Mouse (Mus musculus): ENCODE measurements around the gene Trim16. TPM values are rescaled to one million over a fixed set of nuclear protein-coding genes. Genes with fewer than 3 reads are reported as not detected.

Trim16 gene
- 24.6 and 26.1 TPM in 2 replicates for polyA plus RNA-seq (2015; fragmentation: Nextera tagmentation; extraction: Ambion mirVana)

DNA sequence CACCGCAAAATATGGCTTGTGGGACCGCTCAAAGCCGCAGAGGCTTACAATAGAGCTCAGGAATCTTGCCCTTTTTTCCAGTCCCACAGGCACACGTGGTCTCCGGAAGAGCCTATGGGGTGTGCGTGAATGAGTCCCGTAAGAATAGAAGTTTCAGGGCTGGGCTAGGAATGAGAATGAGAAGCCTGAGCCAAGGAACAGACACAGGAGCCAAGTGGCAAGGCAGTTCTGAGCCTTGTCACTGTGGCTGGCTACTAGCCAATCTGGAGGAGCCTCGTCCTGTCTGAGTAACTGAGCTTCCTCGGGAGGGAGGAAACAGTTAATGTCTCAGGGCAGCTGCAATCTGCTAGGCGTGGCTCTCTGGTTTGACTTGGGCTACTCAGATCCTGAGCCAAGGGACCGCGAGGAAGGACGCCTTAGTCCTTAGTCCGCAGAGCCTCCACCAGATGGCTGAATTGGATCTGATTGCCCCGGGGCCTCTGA lies at the start of gene Trim16:
TSS of gene Trim16 (plus strand) at position 173 of the 483 bp plus-strand sequence.
- ATAC-seq (ENCODE audit: insufficient number of reproducible peaks, low FRiP score, low TSS enrichment, low read depth), result peak; percentile 72
- WGBS, result under 1% methylated on average over 15 of the region's 15 CpGs

DNA sequence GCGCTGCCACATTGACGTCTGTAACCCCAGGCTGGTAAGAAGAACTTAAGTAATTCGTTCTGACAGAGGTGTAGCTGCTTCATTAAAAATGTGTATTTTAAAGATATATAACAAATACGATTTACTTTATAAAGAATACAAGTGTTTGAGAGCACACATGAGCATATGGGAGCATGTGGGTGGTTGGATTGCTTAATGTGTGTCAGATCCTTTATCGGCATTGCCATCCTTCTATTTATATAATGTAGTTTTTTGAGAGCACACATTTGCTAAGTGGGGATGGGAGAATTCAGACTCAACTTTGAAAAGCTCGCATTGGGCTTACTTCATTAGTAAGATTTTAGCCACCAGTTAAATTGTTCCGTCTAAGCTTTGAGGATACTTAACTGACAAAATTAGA lies 43.5 kb upstream of the Trim16 start:
- Histone ChIP-seq H3K9me3 (peaks cover 43% of the 10 kb centered on the region), H3K36me3 (peaks cover 54% of the 10 kb centered on the region)

More for the DNA sequence above, at the start of gene Trim16:
- Histone ChIP-seq H3K36me3 (no peaks in the 10 kb centered on the region), H3K4me3 (peak within 1 kb of the TSS; percentile 49), H3K27me3 (no peaks in the 10 kb centered on the region), H3K9ac (peak within 1 kb of the TSS; percentile 18), H3K4me1 (peaks cover 41% of the 10 kb centered on the region), H3K27ac (peak within 1 kb of the TSS; percentile 85), H3K4me2 (peak within 1 kb of the TSS; percentile 64), H3K9me3 (no peaks in the 10 kb centered on the region)

DNA sequence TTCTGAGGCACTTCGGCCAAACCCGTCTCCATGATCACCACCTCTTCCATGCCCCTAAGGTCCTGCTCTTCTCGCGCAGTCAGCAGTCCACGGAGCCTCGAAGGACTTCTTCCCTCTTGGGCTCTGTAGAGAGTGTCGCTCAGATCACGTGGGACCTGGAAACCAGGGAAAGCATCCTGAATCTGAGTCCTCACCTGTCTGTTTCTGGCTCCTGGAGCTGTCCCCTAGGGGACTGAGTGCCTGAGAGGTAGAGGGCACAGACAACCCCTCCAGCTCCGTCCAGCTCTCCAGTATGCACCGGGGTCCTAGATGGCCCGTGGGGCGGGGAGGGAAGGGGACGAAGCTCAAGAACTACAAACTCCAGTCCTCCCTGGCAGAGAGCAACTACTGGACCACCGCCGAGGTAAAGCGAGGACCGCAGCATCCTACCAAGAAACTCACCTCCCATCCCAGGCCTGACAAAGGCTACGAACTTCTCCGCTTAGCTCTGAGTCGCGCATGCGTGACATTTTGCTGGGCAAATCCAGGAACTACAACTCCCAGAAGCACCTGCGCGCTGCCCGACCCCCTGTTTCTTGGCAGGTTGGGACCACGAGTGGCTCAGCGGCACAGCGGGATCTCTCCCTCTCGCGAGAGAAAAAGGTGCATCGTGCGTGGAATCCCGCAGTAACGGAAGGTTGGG lies 31.0 kb upstream of the Trim16 start, which contains the start of gene Zfp286:
TSS of gene Zfp286 (minus strand) at position 528 of the 682 bp plus-strand sequence.
- peak within 1 kb of the TSS; percentile 59 for H3K4me3 ChIP-seq
- peak within 1 kb of the TSS; percentile 72 for H3K27ac ChIP-seq
- peaks cover 11% of the 10 kb centered on the region for H3K4me1 ChIP-seq
- H3K9ac ChIP-seq, result peak within 1 kb of the TSS; percentile 61
- no peaks in the 10 kb centered on the region for H3K27me3 ChIP-seq
- peak within 1 kb of the TSS; percentile 72 for H3K4me2 ChIP-seq
- H3K36me3 ChIP-seq, result peaks cover 35% of the 10 kb centered on the region
- H3K9me3 ChIP-seq, result no peaks in the 10 kb centered on the region
- 6% methylated on average over 34 of the region's 34 CpGs for WGBS
- ATAC-seq (ENCODE audit: insufficient number of reproducible peaks, low FRiP score, low TSS enrichment, low read depth), result peak; percentile 93

More for the DNA sequence above, 43.5 kb upstream of the Trim16 start:
- no peak overlapping the region for H3K27ac ChIP-seq
- 94% methylated on average over 7 of the region's 7 CpGs for WGBS
- no peak overlapping the region for H3K4me3 ChIP-seq
- no peak for ATAC-seq (ENCODE audit: insufficient number of reproducible peaks, low FRiP score, low TSS enrichment, low read depth)
- no peaks in the 10 kb centered on the region for H3K27me3 ChIP-seq
- H3K9ac ChIP-seq, result no peak overlapping the region
- no peaks in the 10 kb centered on the region for H3K4me1 ChIP-seq
- no peak overlapping the region for H3K4me2 ChIP-seq

DNA sequence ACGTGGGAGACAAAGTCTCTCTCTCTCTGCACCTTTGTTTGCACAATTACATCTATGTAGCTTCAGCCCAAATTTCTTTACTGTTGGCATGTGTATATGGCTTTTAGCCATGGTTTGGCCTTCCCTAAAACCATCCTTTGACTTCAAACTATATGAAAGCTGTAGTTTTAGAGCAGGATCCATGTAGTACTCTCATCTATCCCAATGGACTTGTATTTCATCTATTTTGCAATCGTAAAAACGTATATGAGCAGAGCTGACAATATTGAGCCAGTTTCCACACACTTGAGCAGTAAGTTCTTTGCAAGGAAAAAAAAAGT lies 30.5 kb upstream of the Trim16 start:
- H3K4me3 ChIP-seq, result peak overlapping the region; percentile 59
- peak overlapping the region; percentile 72 for H3K4me2 ChIP-seq
- peaks cover 11% of the 10 kb centered on the region for H3K4me1 ChIP-seq
- H3K9me3 ChIP-seq, result no peaks in the 10 kb centered on the region
- no peaks in the 10 kb centered on the region for H3K27me3 ChIP-seq
- WGBS, result 38% methylated on average over 3 of the region's 3 CpGs
- H3K36me3 ChIP-seq, result peaks cover 30% of the 10 kb centered on the region
- H3K9ac ChIP-seq, result no peak overlapping the region
- peak overlapping the region; percentile 72 for H3K27ac ChIP-seq
- no peak for ATAC-seq (ENCODE audit: insufficient number of reproducible peaks, low FRiP score, low TSS enrichment, low read depth)

DNA sequence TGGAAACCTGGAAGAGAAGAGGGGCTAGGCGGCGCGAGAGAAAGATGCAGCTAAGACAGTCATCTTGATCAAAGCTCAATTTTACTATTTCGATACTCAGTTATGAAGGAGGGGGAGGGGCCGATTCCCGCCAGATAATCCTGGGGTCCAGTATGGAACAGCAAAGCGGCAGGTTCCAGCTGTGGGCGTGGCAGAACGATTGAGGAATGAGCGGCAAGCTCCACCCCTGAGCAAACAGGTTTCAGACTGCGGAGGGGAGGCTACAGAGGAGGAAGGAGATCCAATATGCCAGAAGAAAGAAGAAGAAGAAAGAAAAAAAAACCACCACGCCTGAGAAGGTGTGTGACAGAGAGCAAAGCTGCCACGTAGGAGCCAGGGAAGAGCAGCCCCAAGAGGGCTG lies 15.9 kb upstream of the Trim16 start:
- Histone ChIP-seq H3K36me3 (no peaks in the 10 kb centered on the region), H3K9ac (no peak overlapping the region), H3K9me3 (no peaks in the 10 kb centered on the region), H3K27ac (no peak overlapping the region), H3K4me3 (no peak overlapping the region), H3K4me2 (no peak overlapping the region), H3K27me3 (no peaks in the 10 kb centered on the region), H3K4me1 (no peaks in the 10 kb centered on the region)
- ATAC-seq (ENCODE audit: insufficient number of reproducible peaks, low FRiP score, low TSS enrichment, low read depth), result no peak
- 46% methylated on average over 13 of the region's 13 CpGs for WGBS

DNA sequence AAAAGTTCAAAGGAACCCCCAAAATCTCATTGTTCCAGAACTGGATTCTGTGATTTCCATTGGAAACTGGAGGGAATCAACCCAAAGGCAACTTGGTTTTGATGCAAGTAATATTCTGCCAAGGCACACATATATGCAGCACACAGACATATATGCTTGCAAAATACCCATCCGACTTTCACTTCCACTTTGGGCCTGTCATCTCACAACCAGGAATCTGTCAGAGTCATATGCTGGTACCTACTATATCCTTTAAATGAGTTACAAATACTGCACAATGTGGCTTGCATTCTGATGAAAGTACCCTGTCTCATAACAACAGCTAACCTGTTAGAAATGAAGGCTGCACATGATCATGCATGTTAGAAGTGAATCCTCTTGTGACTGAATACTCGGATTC lies 12.1 kb upstream of the Trim16 start:
- H3K4me2 ChIP-seq, result no peak overlapping the region
- 73% methylated on average over 2 of the region's 2 CpGs for WGBS
- H3K9me3 ChIP-seq, result no peaks in the 10 kb centered on the region
- H3K27me3 ChIP-seq, result no peaks in the 10 kb centered on the region
- H3K36me3 ChIP-seq, result no peaks in the 10 kb centered on the region
- H3K4me1 ChIP-seq, result no peaks in the 10 kb centered on the region
- no peak overlapping the region for H3K9ac ChIP-seq
- H3K27ac ChIP-seq, result no peak overlapping the region
- ATAC-seq (ENCODE audit: insufficient number of reproducible peaks, low FRiP score, low TSS enrichment, low read depth), result no peak
- no peak overlapping the region for H3K4me3 ChIP-seq

DNA sequence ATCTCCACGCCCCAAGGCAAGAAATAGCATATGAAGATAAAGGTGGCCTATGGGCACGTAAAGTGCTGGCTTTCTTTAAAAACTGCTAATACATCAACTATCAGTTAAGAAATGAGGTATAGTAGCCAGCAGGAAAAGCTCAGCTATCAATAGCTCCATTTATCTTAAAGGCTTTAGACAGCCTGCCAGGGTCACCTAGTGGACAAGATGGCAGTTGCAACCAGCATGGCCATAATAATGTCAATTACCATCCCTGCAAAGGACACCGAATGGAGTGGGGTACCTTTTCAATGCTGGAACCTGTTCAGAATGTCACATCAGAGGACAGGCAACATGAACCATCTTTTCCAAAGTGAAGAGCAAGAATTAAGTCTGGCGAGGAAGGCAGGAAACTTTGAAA lies 10.8 kb upstream of the Trim16 start:
- Histone ChIP-seq H3K36me3 (no peaks in the 10 kb centered on the region), H3K27ac (no peak overlapping the region), H3K9me3 (no peaks in the 10 kb centered on the region), H3K27me3 (no peaks in the 10 kb centered on the region), H3K4me2 (no peak overlapping the region), H3K4me1 (no peaks in the 10 kb centered on the region), H3K4me3 (no peak overlapping the region), H3K9ac (no peak overlapping the region)
- 67% methylated on average over 4 of the region's 4 CpGs for WGBS
- no peak for ATAC-seq (ENCODE audit: insufficient number of reproducible peaks, low FRiP score, low TSS enrichment, low read depth)

DNA sequence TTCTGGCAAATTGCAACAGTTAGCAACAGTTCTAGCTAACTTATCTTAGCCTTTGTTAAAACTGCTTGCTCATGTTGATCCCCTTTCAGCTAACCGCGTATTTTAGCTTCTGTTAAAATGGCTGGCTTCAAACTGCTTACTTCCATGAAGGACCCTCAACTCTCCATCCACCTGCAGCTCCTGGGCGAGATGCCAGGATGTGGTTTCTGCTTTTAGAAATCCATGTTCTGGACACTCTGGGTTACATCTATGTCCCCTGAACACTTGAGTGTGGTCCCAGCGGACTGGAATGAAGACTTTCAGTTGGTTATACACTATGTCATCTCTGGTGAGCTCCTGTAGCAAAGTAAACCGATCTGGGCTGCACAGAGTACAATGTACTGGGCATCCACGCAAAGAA lies 7.8 kb upstream of the Trim16 start:
- Histone ChIP-seq H3K36me3 (no peaks in the 10 kb centered on the region), H3K9me3 (no peaks in the 10 kb centered on the region), H3K4me2 (no peak overlapping the region), H3K4me3 (no peak overlapping the region), H3K9ac (no peak overlapping the region), H3K27ac (no peak overlapping the region), H3K4me1 (0 out of 2 replicates have a peak, but pooled peaks cover 2% of the 10 kb centered on the region), H3K27me3 (no peaks in the 10 kb centered on the region)
- ATAC-seq (ENCODE audit: insufficient number of reproducible peaks, low FRiP score, low TSS enrichment, low read depth), result no peak
- WGBS, result 84% methylated on average over 6 of the region's 6 CpGs

DNA sequence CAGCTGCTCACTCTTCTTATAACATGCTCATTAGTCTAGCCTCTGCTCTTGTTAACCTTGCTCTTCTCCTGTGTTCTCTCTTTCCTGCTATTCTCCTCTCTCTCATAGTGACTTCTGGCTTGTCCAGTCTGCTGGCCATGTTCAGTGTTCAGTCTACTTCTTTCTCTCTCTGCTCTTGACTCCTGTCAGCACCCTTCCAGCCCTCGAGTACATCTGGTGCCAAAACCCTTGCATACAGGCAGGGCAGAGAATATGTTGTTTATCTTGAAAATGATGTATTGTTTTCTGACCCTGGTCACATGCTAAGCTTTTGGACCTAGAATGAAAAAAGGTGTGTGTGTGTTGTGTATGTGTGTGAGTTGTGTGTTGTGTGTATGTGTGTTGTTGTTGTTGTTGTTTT lies 6.5 kb upstream of the Trim16 start:
- H3K9ac ChIP-seq, result no peak overlapping the region
- no peak overlapping the region for H3K27ac ChIP-seq
- no peak overlapping the region for H3K4me2 ChIP-seq
- no peaks in the 10 kb centered on the region for H3K27me3 ChIP-seq
- no peak overlapping the region for H3K4me3 ChIP-seq
- 30% methylated on average over 1 of the region's 1 CpGs for WGBS
- no peak for ATAC-seq (ENCODE audit: insufficient number of reproducible peaks, low FRiP score, low TSS enrichment, low read depth)
- 0 out of 2 replicates have a peak, but pooled peaks cover 2% of the 10 kb centered on the region for H3K4me1 ChIP-seq
- no peaks in the 10 kb centered on the region for H3K9me3 ChIP-seq
- H3K36me3 ChIP-seq, result no peaks in the 10 kb centered on the region

DNA sequence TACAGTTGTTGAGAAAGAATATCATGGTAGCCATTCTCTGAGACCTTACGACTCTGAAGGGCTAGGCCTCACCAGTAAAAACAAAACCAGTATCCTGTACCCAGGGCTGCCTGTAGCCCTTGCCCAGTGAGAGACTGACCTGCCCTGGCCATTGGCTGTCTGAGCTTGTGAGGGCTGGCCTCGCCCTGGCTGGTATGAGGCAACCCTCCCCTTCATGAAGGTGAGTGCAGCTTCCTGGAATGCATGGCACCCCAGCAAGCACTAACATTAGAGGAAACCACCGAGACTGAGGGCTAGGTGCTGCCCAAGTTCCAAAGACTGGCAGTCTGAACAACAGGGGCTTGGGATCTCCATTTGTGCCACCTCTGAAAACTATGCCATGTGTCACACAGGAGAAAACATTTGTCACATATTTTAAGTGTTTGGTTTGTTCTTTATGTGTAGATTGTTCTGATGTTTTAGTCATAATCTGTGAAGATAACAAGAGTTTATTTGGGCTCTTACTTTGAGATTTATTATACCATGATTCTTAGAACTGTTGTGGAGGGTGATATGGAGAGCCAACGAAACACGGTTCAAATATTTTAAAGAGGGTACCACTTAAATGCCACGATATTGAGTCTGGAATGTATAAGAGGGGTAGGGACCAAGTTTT lies 5.9 kb upstream of the Trim16 start:
- no peak overlapping the region for H3K27ac ChIP-seq
- WGBS, result 66% methylated on average over 6 of the region's 6 CpGs
- H3K4me3 ChIP-seq, result no peak overlapping the region
- H3K4me2 ChIP-seq, result no peak overlapping the region
- H3K9ac ChIP-seq, result no peak overlapping the region
- H3K36me3 ChIP-seq, result no peaks in the 10 kb centered on the region
- ATAC-seq (ENCODE audit: insufficient number of reproducible peaks, low FRiP score, low TSS enrichment, low read depth), result no peak
- 0 out of 2 replicates have a peak, but pooled peaks cover 3% of the 10 kb centered on the region for H3K4me1 ChIP-seq
- H3K27me3 ChIP-seq, result no peaks in the 10 kb centered on the region
- H3K9me3 ChIP-seq, result no peaks in the 10 kb centered on the region

DNA sequence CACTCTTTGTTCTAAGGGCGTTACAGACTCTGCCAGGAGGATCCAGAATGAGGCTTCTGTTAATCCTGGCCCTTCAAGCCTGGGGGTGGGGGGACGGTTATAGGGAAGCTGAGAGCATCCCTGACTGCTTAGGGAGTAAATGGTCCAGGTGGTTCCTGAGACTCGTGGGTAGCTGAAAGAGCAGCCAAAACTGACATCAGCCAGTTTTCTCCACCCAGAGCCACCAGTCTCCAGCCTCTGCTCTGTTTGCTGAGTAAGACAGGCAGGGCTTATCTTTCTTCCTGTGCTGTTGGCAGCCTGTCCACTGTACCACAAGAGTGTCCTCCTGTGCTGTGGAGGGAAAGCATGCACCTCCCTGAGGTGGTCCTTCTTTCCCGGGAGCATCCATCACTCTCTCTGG lies 5.4 kb upstream of the Trim16 start:
- H3K9me3 ChIP-seq, result no peaks in the 10 kb centered on the region
- H3K4me2 ChIP-seq, result no peak overlapping the region
- H3K4me1 ChIP-seq, result 0 out of 2 replicates have a peak, but pooled peaks cover 8% of the 10 kb centered on the region
- no peaks in the 10 kb centered on the region for H3K27me3 ChIP-seq
- H3K4me3 ChIP-seq, result no peak overlapping the region
- WGBS, result 48% methylated on average over 4 of the region's 4 CpGs
- no peak for ATAC-seq (ENCODE audit: insufficient number of reproducible peaks, low FRiP score, low TSS enrichment, low read depth)
- H3K27ac ChIP-seq, result no peak overlapping the region
- no peaks in the 10 kb centered on the region for H3K36me3 ChIP-seq
- no peak overlapping the region for H3K9ac ChIP-seq

DNA sequence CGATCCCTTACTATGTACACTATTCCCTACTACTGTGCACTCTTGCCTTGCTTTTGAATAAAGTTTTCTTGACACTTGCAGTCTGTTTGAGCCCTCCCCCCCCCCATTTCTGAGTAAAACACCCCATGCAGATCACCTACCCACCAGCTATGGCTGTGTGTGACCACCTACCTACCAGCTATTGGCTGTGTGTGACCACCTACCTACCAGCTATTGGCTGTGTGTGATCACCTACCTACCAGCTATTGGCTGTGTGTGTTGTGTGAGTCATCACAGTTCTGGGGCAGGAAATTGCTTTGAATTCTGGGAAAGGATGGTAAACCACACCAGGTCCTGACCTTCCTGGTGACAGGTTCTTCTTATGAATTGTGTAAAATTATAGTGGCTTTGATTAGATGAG lies 4.6 kb upstream of the Trim16 start:
- no peaks in the 10 kb centered on the region for H3K9me3 ChIP-seq
- ATAC-seq (ENCODE audit: insufficient number of reproducible peaks, low FRiP score, low TSS enrichment, low read depth), result no peak
- no peak overlapping the region for H3K27ac ChIP-seq
- no peaks in the 10 kb centered on the region for H3K27me3 ChIP-seq
- no peaks in the 10 kb centered on the region for H3K36me3 ChIP-seq
- H3K9ac ChIP-seq, result no peak overlapping the region
- 87% methylated on average over 1 of the region's 1 CpGs for WGBS
- H3K4me2 ChIP-seq, result no peak overlapping the region
- H3K4me3 ChIP-seq, result no peak overlapping the region
- peaks cover 16% of the 10 kb centered on the region for H3K4me1 ChIP-seq

Measured in limb, embryonic 15.5 days (tissue).